Mouse (Mus musculus): Measurements from ENCODE around the gene Helt. TPM values are rescaled to one million over a fixed set of nuclear protein-coding genes. Genes with fewer than 3 reads are reported as not detected.

Helt gene
- total RNA-seq, 2 experiments from 2014 or later = not detected

DNA sequence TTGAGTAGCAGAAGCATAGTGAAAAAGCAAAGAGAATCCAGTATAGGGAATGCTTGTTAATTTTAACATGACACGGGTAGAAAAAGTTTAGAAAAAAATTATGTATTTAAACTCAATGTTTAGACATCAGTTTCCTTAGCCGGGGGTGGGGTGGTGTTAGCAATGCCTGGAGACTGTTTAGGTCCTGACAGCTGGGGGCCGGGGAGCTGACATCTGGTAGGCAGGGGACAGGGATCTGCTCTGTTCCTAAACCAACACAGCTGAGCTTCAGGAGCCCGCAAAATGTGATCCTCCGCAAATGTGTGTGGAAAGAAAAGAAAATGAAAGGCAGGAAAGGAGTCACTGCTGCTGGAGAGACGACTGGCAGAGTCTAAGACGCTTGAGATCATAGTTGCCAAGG, 51.5 kb downstream of the Helt start:
- intact Hi-C loops (cut with DNase I) = loop anchor here (5.0 kb wide), 2 partner anchors 39 to 304 kb away; no protein-coding TSS in a partner anchor

More for the DNA sequence above, 51.5 kb downstream of the Helt start:
- no peak for DNase-seq (ENCODE audit: low spot score in 2 of 2)

Other genes with a start within 250 kb of the Helt start
- gene Cfap97, start 142.9 kb downstream of the Helt start, total RNA-seq (2021) = 10 to 100 TPM; 20.4 to 24.6 TPM
- gene Snx25, start 142.5 kb downstream of the Helt start, total RNA-seq (2021) = 10 to 100 TPM; 42.1 to 43.0 TPM
- 100 to 1,000 TPM; 526 to 616 TPM for gene Slc25a4, start 83.4 kb downstream of the Helt start, total RNA-seq (2021)
- 10 to 100 TPM; 42.6 to 52.0 TPM for gene Acsl1, start 176.4 kb upstream of the Helt start, total RNA-seq (2021)

Data from left cerebral cortex, postnatal 36 days (tissue).